Mouse (Mus musculus) E14TG2a.4 (cell line): ENCODE data around the gene Defb47.

Experiments
- CTCF ChIP-seq: conservative IDR thresholded peaks from 2 replicates; pipeline ENCODE4 v1.5.1; 2014; ENCODE audit warnings: low read length
- NANOG ChIP-seq: IDR thresholded peaks from 2 replicates; pipeline ENCODE4 v1.6.1; 2014; ENCODE audit warnings: borderline replicate concordance, low read length, mixed read lengths

- TF ChIP-seq CTCF (no peak), NANOG (no peak)
Observed at GRCm38 (mm10) chr14:63013082-63013481, 15.2 kb downstream of the Defb47 start.
